9 mouse cellular contexts compared by ENCODE assay signal in genomic region chr8:107881851-107882250, GRCm38 (mm10).
A peak's percentile ranks its signal among the peaks of the same experiment; 100 is the strongest.
DNase-seq lines count a peak whose midpoint lies in the region; ATAC-seq and TF ChIP-seq lines count a peak whose summit lies in the region.
"Had no signal": no experiment of that assay in that cellular context is flagged by ENCODE, and none has a peak within 500 bp of the region (broad histone marks: within the 10 kb centered on the region; RNA-seq: fewer than 3 reads in every experiment).

No protein-coding gene starts in this region.

- H3K36me3 ChIP-seq in CH12.LX (replicated peaks in 1 of 2; ENCODE audit: control insufficient read depth in 1 of 2, insufficient read depth in 1 of 2, low read length in 1 of 2), result no peaks in the 10 kb centered on the region
- H3K36me3 ChIP-seq: heart, embryonic 15.5 days had no signal

- no peak for TF ChIP-seq EP300 in CH12.LX (IDR thresholded peaks at IDR 0.05; ENCODE audit: low read length)

- DNase-seq in 3T3-L1 (ENCODE audit: low read depth, low spot score) (peak; percentile 85), CH12.LX (ENCODE audit: extremely low read depth) (peak; percentile 63)
- DNase-seq in c-Kit-positive CD71-positive TER-119-negative erythroid progenitor cells, embryonic 14.5 days (ENCODE audit: low read depth), result peak; percentile 19
- peak; percentile 77 for DNase-seq in gastrocnemius, postnatal 10 days
- peak; percentile 22 to 84 for DNase-seq in layer of hippocampus, adult 18-20 months (ENCODE audit: low spot score in 2 of 2)
- DNase-seq in lung, postnatal 10 days, result peak; percentile 77
- peak; percentile 86 for DNase-seq in right cerebral cortex, postnatal 14 days

- no peak for ATAC-seq in erythroid progenitor cell, adult 5-6 weeks (replicated peaks; ENCODE audit: low FRiP score, poor library complexity, severe bottlenecking)

- no peak overlapping the region for H3K4me3 ChIP-seq in CH12.LX (replicated peaks in 1 of 3; ENCODE audit: low read depth in 2 of 3, low read length in 2 of 3, poor library complexity in 1 of 3)
- H3K4me3 ChIP-seq: heart, embryonic 15.5 days had no signal

- no peak overlapping the region for H3K9ac ChIP-seq in CH12.LX (ENCODE audit: insufficient read depth, low read depth)
- H3K9ac ChIP-seq: heart, embryonic 15.5 days had no signal

- H3K9me3 ChIP-seq in CH12.LX (replicated peaks; ENCODE audit: low read length), result no peaks in the 10 kb centered on the region
- H3K9me3 ChIP-seq: heart, embryonic 15.5 days had no signal

- TF ChIP-seq RAD21 in CH12.LX (IDR thresholded peaks at IDR 0.05; ENCODE audit: low read depth, low read length), result peak; percentile 83

- no peak overlapping the region for H3K4me2 ChIP-seq in CH12.LX (ENCODE audit: insufficient read depth, low read depth, poor library complexity, severe bottlenecking)
- H3K4me2 ChIP-seq: heart, embryonic 15.5 days had no signal

- no peak for TF ChIP-seq POLR2A in CH12.LX (IDR thresholded peaks at IDR 0.05; ENCODE audit: low read depth, low read length)

- in situ Hi-C loops in CH12.LX (cut with MboI; ENCODE audit: low pct_ligation_motif_present, low pct_unique_long_range_greater_than_20kb, low sequenced_read_pairs), result no loop called here

- no peaks in the 10 kb centered on the region for H3K79me2 ChIP-seq in CH12.LX (replicated peaks; ENCODE audit: control insufficient read depth, extremely low read depth, insufficient read depth, poor library complexity, severe bottlenecking)

- dilution Hi-C loops in CH12.LX (cut with MboI; ENCODE audit: extremely low pct_ligation_motif_present, extremely low pct_unique_long_range_greater_than_20kb, low sequenced_read_pairs), result no loop called here

- no peak overlapping the region for H3K27ac ChIP-seq in CH12.LX (ENCODE audit: insufficient read depth, low read depth)
- H3K27ac ChIP-seq: heart, embryonic 15.5 days had no signal

- TF ChIP-seq CTCF in CH12.LX (conservative IDR thresholded peaks at IDR 0.05 in 1 of 2, IDR thresholded peaks at IDR 0.05 in 1 of 2; ENCODE audit: low read depth in 2 of 2, low read length in 2 of 2), result peak; percentile 89 to 91

- peaks cover 0 to 8% of the 10 kb centered on the region in 2 experiments; a peak in 2 of 4 replicates for H3K4me1 ChIP-seq in CH12.LX (ENCODE audit: control insufficient read depth in 1 of 2, insufficient read depth in 2 of 2)

- H3K27me3 ChIP-seq in CH12.LX (replicated peaks), result no peaks in the 10 kb centered on the region
- H3K27me3 ChIP-seq: heart, embryonic 15.5 days had no signal

TF ChIP-seq in CH12.LX, 34 proteins besides CTCF, POLR2A, EP300 and RAD21:
- TF ChIP-seq ZC3H11A (IDR thresholded peaks at IDR 0.05; ENCODE audit: low read depth, low read length) (peak; percentile 33; the same call in 1 of the 2 replicates), ZNF384 (IDR thresholded peaks at IDR 0.05; ENCODE audit: low read depth, low read length) (peak; percentile 78), SIN3A (IDR thresholded peaks at IDR 0.05; ENCODE audit: low read length) (no peak), SMC3 (IDR thresholded peaks at IDR 0.05; ENCODE audit: low read depth, low read length) (peak; percentile 78)
TF ChIP-seq in CH12.LX: peak in this region for 3.

Comparison
In these comparisons a context has a peak if more than half of its experiments do, and no peak if none do; other contexts are left out.
1. DNase-seq: peak in every context shown above with its lines; median percentile 86 in right cerebral cortex, postnatal 14 days; 85 in 3T3-L1; 77 in gastrocnemius, postnatal 10 days; 77 in lung, postnatal 10 days; 63 in CH12.LX; 53 in layer of hippocampus, adult 18-20 months; 19 in c-Kit-positive CD71-positive TER-119-negative erythroid progenitor cells, embryonic 14.5 days.